Mouse (Mus musculus): ENCODE data around the gene Gm13871.
"Not testable (repeated sequence)": the region's sequence is repeated elsewhere in the genome, so short reads cannot be mapped to it uniquely, and the experiment has no call there.

The Gm13871 gene

DNA sequence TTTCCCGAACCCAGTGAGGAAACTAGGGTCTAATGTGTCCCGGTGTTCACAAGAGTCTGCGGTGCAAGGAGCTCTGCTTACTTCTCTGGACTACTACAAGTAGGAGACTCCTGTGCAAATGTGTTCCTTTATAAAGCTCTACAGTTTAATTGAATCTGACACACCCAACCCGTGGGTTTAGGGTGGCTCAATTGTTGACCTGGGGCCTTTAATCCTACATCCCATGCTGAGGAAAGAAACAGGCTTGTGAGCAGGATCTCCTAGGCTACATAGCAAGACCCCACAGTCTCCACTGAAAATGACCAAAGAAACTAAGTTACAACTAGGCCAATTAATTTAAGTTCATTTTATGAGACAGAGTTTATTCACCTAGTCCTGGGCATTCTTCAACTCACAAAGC, at the start of gene Gm13871:
Gene Gm13871, minus strand, starts transcription at position 101 of the 400 bp plus-strand sequence.
- DNase-seq (ENCODE audit: low spot score) = not testable (repeated sequence)

DNA sequence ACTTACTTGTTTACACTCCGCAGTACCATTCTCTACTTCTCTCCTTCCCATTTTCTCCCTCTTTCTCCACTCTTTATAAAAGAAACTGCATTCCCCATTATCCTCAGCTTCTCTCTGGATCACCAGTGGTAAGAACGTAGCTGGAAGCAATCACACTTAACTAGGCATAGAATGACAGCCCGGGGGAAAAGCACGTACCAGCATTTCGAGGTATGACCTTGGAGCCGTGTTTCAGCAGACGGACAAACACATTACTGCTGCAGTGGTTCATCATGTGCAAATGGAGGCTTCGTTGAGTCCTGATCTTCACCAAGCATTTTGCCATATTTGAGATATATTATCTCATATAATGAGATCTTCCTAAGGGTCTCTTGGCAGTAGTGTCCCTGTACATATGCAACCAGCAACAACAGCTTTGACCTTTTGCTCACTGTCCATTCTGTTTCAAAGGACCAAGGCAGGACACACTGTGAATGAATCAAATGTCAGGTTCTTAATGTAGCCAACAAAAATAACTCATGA, 44.7 kb upstream of the Gm13871 start, which contains the start of gene 2310002L09Rik:
Gene 2310002L09Rik, minus strand, starts transcription at position 472 of the 522 bp plus-strand sequence.
- DNase-seq (ENCODE audit: low spot score) = no peak

DNA sequence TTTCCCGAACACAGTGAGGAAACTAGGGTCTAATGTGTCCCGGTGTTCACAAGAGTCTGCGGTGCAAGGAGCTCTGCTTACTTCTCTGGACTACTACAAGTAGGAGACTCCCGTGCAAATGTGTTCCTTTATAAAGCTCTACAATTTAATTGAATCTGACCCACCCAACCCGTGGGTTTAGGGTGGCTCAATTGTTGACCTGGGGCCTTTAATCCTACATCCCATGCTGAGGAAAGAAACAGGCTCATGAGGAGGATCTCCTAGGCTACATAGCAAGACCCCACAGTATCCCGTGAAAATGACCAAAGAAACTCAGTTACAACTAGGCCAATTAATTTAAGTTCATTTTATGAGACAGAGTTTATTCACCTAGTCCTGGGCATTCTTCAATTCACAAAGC, 14.9 kb upstream of the Gm13871 start, which contains the start of gene Gm11756:
Gene Gm11756, minus strand, starts transcription at position 101 of the 400 bp plus-strand sequence.
- not testable (repeated sequence) for DNase-seq (ENCODE audit: low spot score)

DNA sequence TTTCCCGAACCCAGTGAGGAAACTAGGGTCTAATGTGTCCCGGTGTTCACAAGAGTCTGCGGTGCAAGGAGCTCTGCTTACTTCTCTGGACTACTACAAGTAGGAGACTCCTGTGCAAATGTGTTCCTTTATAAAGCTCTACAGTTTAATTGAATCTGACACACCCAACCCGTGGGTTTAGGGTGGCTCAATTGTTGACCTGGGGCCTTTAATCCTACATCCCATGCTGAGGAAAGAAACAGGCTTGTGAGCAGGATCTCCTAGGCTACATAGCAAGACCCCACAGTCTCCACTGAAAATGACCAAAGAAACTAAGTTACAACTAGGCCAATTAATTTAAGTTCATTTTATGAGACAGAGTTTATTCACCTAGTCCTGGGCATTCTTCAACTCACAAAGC, 14.7 kb downstream of the Gm13871 start, which contains the start of gene Gm11757:
Gene Gm11757, minus strand, starts transcription at position 101 of the 400 bp plus-strand sequence.
- DNase-seq (ENCODE audit: low spot score) = not testable (repeated sequence)

DNA sequence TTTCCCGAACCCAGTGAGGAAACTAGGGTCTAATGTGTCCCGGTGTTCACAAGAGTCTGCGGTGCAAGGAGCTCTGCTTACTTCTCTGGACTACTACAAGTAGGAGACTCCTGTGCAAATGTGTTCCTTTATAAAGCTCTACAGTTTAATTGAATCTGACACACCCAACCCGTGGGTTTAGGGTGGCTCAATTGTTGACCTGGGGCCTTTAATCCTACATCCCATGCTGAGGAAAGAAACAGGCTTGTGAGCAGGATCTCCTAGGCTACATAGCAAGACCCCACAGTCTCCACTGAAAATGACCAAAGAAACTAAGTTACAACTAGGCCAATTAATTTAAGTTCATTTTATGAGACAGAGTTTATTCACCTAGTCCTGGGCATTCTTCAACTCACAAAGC, 29.6 kb downstream of the Gm13871 start, which contains the start of gene Gm11758:
Gene Gm11758, minus strand, starts transcription at position 101 of the 400 bp plus-strand sequence.
- not testable (repeated sequence) for DNase-seq (ENCODE audit: low spot score)

Data from MN1 (cell line).